Mouse (Mus musculus) layer of hippocampus, adult 2 months (tissue): Measurements from ENCODE around the gene Dnm1l. TPM values are rescaled to one million over a fixed set of nuclear protein-coding genes. Genes with fewer than 3 reads are reported as not detected.

Experiments used
- DNase-seq, 2 experiments: peaks; one replicate each; pipeline ENCODE4 v3.0.0; 2022; ENCODE audit warnings: low spot score in 2 of 2
- H3K27ac ChIP-seq: fragments of 200-600 bp; 2 replicates; pipeline ENCODE4 v1.8.1; 2022
- H3K4me3 ChIP-seq: fragments of 200-600 bp; 2 replicates; pipeline ENCODE4 v1.8.1; 2022; ENCODE audit warnings: mild to moderate bottlenecking
- CTCF ChIP-seq: fragments of 200-600 bp; conservative IDR thresholded peaks from 2 replicates; pipeline ENCODE4 v1.8.1; 2022; ENCODE audit warnings: antibody characterized with exemption, mild to moderate bottlenecking, moderate library complexity
- total RNA-seq, 2 experiments: library from RNA; stranded (reverse); gene quantifications; 2 replicates each; pipeline ENCODE4 v1.2.3; 2021

Gene Dnm1l
- total RNA-seq, 2 experiments from 2014 or later: 195 to 205 TPM

DNA sequence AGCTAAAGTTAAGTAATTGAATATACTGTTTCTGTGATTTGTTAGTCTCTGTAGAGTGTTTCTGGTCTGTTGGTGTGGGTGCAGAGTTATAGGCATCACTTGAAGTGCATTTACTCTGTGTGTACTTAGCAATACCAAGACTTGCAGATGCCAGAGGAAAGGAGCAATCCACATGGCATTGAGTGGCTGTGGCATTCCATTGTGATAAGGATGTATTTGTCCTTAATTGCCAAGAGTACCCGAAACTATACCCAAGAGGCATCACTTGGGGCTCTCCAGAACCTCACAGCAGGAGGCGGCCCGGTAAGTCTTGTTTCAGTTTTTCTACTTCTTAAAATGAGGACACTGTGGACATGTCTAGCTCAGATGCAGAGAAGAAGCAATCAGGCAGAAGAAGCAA lies 96.3 kb downstream of the Dnm1l start:
- Histone ChIP-seq H3K4me3 (no peak overlapping the region), H3K27ac (no peak overlapping the region)
- no peak for DNase-seq
- no peak for TF ChIP-seq CTCF

Other genes with a start within 250 kb of the Dnm1l start
- 10 to 100 TPM; 48.9 to 56.3 TPM for gene Pkp2, start 145.6 kb downstream of the Dnm1l start, total RNA-seq
- 10 to 100 TPM; 23.5 TPM for gene Yars2, start 56.0 kb downstream of the Dnm1l start, total RNA-seq
- gene Fgd4, start 241.6 kb upstream of the Dnm1l start, total RNA-seq: 10 to 100 TPM; 48.7 to 52.4 TPM